Mouse (Mus musculus) forebrain, embryonic 14.5 days (tissue): ENCODE measurements at regions not wholly inside any gene's neighbourhood (a gene's known extent, or its start where the extent isn't known, plus 50 kb on each side); places are given as distances from the start of the nearest gene placed in this dataset.
"Not testable (repeated sequence)": the region's sequence is repeated elsewhere in the genome, so short reads cannot be mapped to it uniquely, and the experiment has no call there.

ENCODE experiments used
- ATAC-seq: fragments of 200-750 bp; cut with Nextera tagmentation; 2 replicates; pipeline ENCODE4 v1.8.0; 2017; ENCODE audit warnings: mild to moderate bottlenecking, moderate library complexity
- DNase-seq: peaks from one replicate; pipeline ENCODE4 v3.0.0-alpha.2; 2015; ENCODE audit warnings: low spot score
- H3K27ac ChIP-seq: fragments of 300-500 bp; sonication (generic); 2 replicates; pipeline ENCODE4 v1.5.1; 2014; ENCODE audit warnings: low read depth, mild to moderate bottlenecking, control low read depth, low read length, moderate library complexity
- H3K27me3 ChIP-seq: fragments of 300-500 bp; sonication (generic); replicated peaks from 2 replicates; pipeline ENCODE4 v1.6.1; 2014; ENCODE audit warnings: low read length, control low read depth, mixed read lengths; ENCODE audit not compliant: control insufficient read depth, insufficient read depth
- H3K36me3 ChIP-seq: fragments of 300-500 bp; sonication (generic); 2 replicates; pipeline ENCODE4 v1.6.1; 2014; ENCODE audit warnings: low read length, control low read depth; ENCODE audit not compliant: control insufficient read depth, insufficient read depth
- H3K4me1 ChIP-seq: fragments of 300-500 bp; sonication (generic); 2 replicates; pipeline ENCODE4 v1.6.1; 2014; ENCODE audit warnings: antibody characterized with exemption, low read length, control low read depth; ENCODE audit not compliant: control insufficient read depth, insufficient read depth
- H3K4me2 ChIP-seq: fragments of 300-500 bp; sonication (generic); 2 replicates; pipeline ENCODE4 v1.6.1; 2014; ENCODE audit warnings: mild to moderate bottlenecking, control low read depth, low read length
- H3K4me3 ChIP-seq: fragments of 300-500 bp; sonication (generic); 2 replicates; pipeline ENCODE4 v1.5.1; 2014; ENCODE audit warnings: low read depth, low read length, control low read depth
- H3K9ac ChIP-seq: fragments of 300-500 bp; sonication (generic); 2 replicates; pipeline ENCODE4 v1.6.1; 2014; ENCODE audit warnings: mild to moderate bottlenecking, low read length, control low read depth, moderate library complexity
- H3K9me3 ChIP-seq: fragments of 300-500 bp; sonication (generic); replicated peaks from 2 replicates; pipeline ENCODE4 v1.6.1; 2016; ENCODE audit warnings: low read length, control low read depth, mixed read lengths; ENCODE audit not compliant: control insufficient read depth
- WGBS: fragments of 180-500 bp; shearing (Covaris S2); extraction: QIAGEN DNeasy Blood & Tissue Kit; methylation state at CpG from one replicate; pipeline ENCODE4 v1.1.7; 2014; 5-methylcytosine and 5-hydroxymethylcytosine counted together

DNA sequence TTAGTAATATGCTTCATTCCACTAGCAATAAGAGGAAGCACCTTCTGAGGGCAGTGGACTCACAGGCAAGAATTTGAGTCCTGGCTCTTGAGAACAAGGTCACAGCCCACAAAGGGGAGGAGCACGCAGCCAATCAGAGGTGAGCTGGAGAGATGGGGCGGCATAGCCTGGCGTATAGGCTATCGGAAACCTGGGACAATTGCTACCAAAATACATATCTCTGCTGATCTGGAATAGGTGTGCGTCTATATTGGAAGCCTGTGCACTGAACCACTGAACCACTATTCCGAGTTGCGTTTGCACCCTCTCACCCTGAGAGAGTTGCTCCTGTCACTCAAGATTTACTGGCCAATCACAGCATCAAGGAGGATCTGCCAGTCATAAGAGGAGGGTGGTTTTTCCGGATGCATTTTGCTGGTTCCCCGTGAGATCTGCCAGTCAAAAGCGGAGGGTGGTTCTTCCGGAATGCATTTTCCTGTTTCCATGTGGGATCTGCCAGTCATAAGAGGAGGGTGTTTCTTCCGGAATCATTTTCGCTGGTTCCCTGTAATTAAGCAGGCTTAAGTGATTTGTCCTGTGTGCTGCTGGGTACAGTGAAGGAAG, 80.1 kb upstream of the Riok2 start:
- under 1% methylated on average over 13 of the region's 13 CpGs for WGBS
- DNase-seq (peak; percentile 94), ATAC-seq (peak; percentile 99)
- H3K27ac ChIP-seq, H3K9me3 ChIP-seq, H3K4me1 ChIP-seq, H3K27me3 ChIP-seq, H3K36me3 ChIP-seq: not testable (repeated sequence)
- peak overlapping the region; percentile 40; the same call in 1 of the 2 replicates for H3K9ac ChIP-seq
- peak overlapping the region; percentile 43 for H3K4me2 ChIP-seq
- peak overlapping the region; percentile 37 for H3K4me3 ChIP-seq

DNA sequence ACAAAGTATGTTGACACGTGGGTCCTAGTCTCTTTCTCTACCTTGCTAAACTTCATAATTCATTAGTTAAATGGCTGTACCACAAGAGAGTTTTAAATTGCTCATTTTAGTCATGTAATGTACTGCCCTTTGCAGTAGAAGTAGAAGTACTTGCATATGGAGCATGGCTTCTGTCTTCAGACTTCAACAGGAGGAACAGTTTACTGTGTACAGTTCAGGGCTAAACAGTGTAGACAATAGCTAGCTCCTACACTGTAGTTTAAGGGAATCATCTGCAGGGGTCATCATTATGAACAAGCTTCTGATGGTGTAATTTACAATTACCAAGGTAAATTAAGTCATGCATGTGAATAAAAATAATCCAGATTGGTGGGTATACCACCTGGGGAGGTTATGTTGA, 79.1 kb upstream of the Riok2 start:
- WGBS, result 4% methylated on average over 1 of the region's 1 CpGs
- not testable (repeated sequence) for DNase-seq, H3K9me3 ChIP-seq, ATAC-seq, H3K36me3 ChIP-seq, H3K27me3 ChIP-seq, H3K9ac ChIP-seq, H3K4me1 ChIP-seq, H3K27ac ChIP-seq
- H3K4me2 ChIP-seq, result peak overlapping the region; percentile 43
- peak overlapping the region; percentile 37 for H3K4me3 ChIP-seq

DNA sequence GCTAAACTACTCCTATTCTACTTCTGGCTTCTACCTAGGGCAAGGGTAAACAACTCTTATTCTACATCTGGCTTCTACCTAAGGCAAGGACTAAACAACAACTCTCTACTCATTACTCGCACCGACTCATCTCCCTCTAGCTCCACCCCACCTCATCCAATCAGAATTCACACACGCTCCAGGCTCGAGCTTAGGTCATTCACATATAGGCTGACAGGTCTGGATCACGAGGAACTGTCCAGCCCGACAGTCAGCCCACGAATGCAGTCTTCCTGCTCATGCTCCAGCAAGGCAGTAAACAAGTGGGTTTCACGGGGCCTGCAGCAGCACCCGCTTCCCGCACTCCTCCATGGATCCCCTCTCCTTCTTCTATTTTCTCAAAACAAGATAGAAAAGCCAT, 70.6 kb upstream of the Riok2 start:
- H3K4me1 ChIP-seq, H3K4me2 ChIP-seq, H3K4me3 ChIP-seq, H3K36me3 ChIP-seq, DNase-seq, H3K27ac ChIP-seq, H3K27me3 ChIP-seq, H3K9ac ChIP-seq, ATAC-seq: not testable (repeated sequence)
- peaks cover 12% of the 10 kb centered on the region for H3K9me3 ChIP-seq
- over 99% methylated on average over 10 of the region's 10 CpGs for WGBS
